Mouse (Mus musculus) 3134 (cell line): Measurements from ENCODE around the gene Olfr1308.

Source experiments
- DNase-seq: peaks from one replicate; pipeline ENCODE4 v3.0.0-alpha.2; 2011; ENCODE audit warnings: low spot score; ENCODE audit not compliant: insufficient read length; ENCODE audit errors: extremely low read depth

Gene Olfr1308

DNA sequence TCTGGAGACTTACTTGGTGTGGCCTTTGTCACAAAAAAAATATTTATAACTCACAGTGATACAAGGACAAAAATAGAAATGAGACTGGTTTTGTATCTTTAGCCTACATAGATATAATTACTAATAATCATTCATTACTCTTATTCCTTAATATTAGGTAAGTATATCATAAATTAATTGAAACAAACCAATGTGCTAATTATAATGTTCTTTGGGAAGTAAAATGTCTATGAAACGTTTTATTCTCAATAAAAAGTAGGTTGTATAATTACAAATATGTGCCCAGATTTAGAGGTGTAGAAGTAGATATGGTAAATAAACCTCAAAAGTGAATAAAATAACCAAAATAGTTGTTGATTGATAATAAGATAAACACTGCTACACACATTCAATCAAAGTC, at the start of gene Olfr1308:
Olfr1308 (minus strand) TSS at position 101 of the 400 bp plus-strand sequence.
- no peak for DNase-seq

- DNase-seq: no peak
Measured at GRCm38 (mm10) chr2:112012608-112013007, 47.9 kb upstream of the Olfr1308 start, which contains the start of gene Olfr1310. TSS of gene Olfr1310 (minus strand) at chr2:112012708.

DNA sequence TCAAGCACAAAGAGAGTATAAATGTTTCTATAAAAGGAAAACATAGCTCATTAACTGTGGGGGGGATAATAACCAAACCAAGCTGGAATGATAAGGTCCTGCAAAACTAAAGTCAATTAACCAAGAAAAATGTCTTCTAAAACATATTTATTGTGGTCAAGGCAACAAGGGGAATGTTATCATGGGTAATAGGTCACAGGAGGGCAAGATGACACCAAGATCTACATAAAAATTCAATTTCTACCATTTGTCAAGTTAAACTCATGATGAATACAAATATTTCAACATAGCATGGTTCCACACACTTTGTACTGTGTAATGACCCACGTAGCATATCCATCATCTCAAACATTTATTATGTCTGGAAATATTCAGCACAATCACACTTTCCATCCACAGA, 25.4 kb upstream of the Olfr1308 start, which contains the start of gene Olfr1309:
Olfr1309 (minus strand) TSS at position 101 of the 400 bp plus-strand sequence.
- DNase-seq: no peak

- DNase-seq: no peak
Measured at GRCm38 (mm10) chr2:111949340-111949739, 15.4 kb downstream of the Olfr1308 start, which contains the start of gene Olfr1307. TSS of gene Olfr1307 (minus strand) at chr2:111949440.

GRCm38 (mm10) chr2:111916171-111916570, 48.6 kb downstream of the Olfr1308 start, which contains the start of gene Olfr1306:
TSS of gene Olfr1306 (minus strand) at chr2:111916271.
- no peak for DNase-seq
